Mouse (Mus musculus) cortical plate, adult 2 months (tissue): ENCODE results near the gene Tcaf3. TPM values are rescaled to one million over a fixed set of nuclear protein-coding genes. Genes with fewer than 3 reads are reported as not detected.

Source experiments
- H3K27ac ChIP-seq: fragments of 200-500 bp; 2 replicates; pipeline ENCODE4 v1.5.1; 2012; ENCODE audit warnings: low read length, control low read depth, inconsistent platforms; ENCODE audit not compliant: insufficient read depth
- H3K4me1 ChIP-seq: fragments of 200-500 bp; 2 replicates; pipeline ENCODE4 v1.6.1; 2011; ENCODE audit warnings: low read length; ENCODE audit not compliant: control insufficient read depth, insufficient read depth
- H3K4me3 ChIP-seq: fragments of 200-500 bp; 2 replicates; pipeline ENCODE4 v1.5.1; 2011; ENCODE audit warnings: mild to moderate bottlenecking, low read length, control low read depth; ENCODE audit not compliant: insufficient read depth
- CTCF ChIP-seq: fragments of 200-500 bp; IDR thresholded peaks from 2 replicates; pipeline ENCODE4 v1.5.1; 2011; ENCODE audit warnings: mild to moderate bottlenecking, control low read depth, low read length; ENCODE audit not compliant: insufficient read depth; ENCODE audit errors: extremely low read depth
- POLR2A ChIP-seq: fragments of 200-500 bp; IDR thresholded peaks from 2 replicates; pipeline ENCODE4 v1.6.1; 2011; ENCODE audit warnings: mild to moderate bottlenecking, low read length, control low read depth; ENCODE audit not compliant: insufficient read depth; ENCODE audit errors: extremely low read depth
- polyA plus RNA-seq: library from polyadenylated mRNA; depleted of rRNA; stranded (reverse); fragments of >200 nt; gene quantifications from 2 replicates; pipeline ENCODE4 v1.2.3, GENCODE M21; 2012

Tcaf3 gene
- polyA plus RNA-seq, 1 experiment: not detected

- TF ChIP-seq POLR2A: no peak
- TF ChIP-seq CTCF: peak; percentile 60
- H3K4me3 ChIP-seq: no peak overlapping the region
Observed at GRCm38 (mm10) chr6:42583488-42583872, 14.0 kb downstream of the Tcaf3 start.

GRCm38 (mm10) chr6:42582741-42583487 is 14.6 kb downstream of the Tcaf3 start:
- H3K27ac ChIP-seq: no peak overlapping the region
- TF ChIP-seq POLR2A (no peak), CTCF (no peak)
- H3K4me1 ChIP-seq: no peaks in the 10 kb centered on the region
- H3K4me3 ChIP-seq: no peak overlapping the region

More at GRCm38 (mm10) chr6:42583488-42583872, 14.0 kb downstream of the Tcaf3 start:
- no peak overlapping the region for H3K27ac ChIP-seq
- no peaks in the 10 kb centered on the region for H3K4me1 ChIP-seq

- Histone ChIP-seq H3K27ac (no peak overlapping the region), H3K4me3 (no peak overlapping the region)
- TF ChIP-seq POLR2A: no peak
- no peak for TF ChIP-seq CTCF
Observed at GRCm38 (mm10) chr6:42578678-42579077, 18.8 kb downstream of the Tcaf3 start.

GRCm38 (mm10) chr6:42577433-42577832 is 20.1 kb downstream of the Tcaf3 start:
- H3K4me3 ChIP-seq: no peak overlapping the region
- TF ChIP-seq CTCF (no peak), POLR2A (no peak)
- no peak overlapping the region for H3K27ac ChIP-seq
- H3K4me1 ChIP-seq: no peaks in the 10 kb centered on the region

More at GRCm38 (mm10) chr6:42578678-42579077, 18.8 kb downstream of the Tcaf3 start:
- no peaks in the 10 kb centered on the region for H3K4me1 ChIP-seq

- Histone ChIP-seq H3K4me1 (no peaks in the 10 kb centered on the region), H3K27ac (no peak overlapping the region), H3K4me3 (no peak overlapping the region)
- TF ChIP-seq POLR2A (no peak), CTCF (no peak)
Observed at GRCm38 (mm10) chr6:42568205-42568604, 29.3 kb downstream of the Tcaf3 start.

GRCm38 (mm10) chr6:42566076-42566598 is 31.4 kb downstream of the Tcaf3 start:
- Histone ChIP-seq H3K27ac (no peak overlapping the region), H3K4me1 (no peaks in the 10 kb centered on the region)

GRCm38 (mm10) chr6:42562280-42562679 is 35.2 kb downstream of the Tcaf3 start:
- no peak overlapping the region for H3K4me3 ChIP-seq
- no peak overlapping the region for H3K27ac ChIP-seq
- no peaks in the 10 kb centered on the region for H3K4me1 ChIP-seq
- TF ChIP-seq CTCF: no peak
- no peak for TF ChIP-seq POLR2A

More at GRCm38 (mm10) chr6:42566076-42566598, 31.4 kb downstream of the Tcaf3 start:
- TF ChIP-seq POLR2A (no peak), CTCF (no peak)
- H3K4me3 ChIP-seq: no peak overlapping the region

GRCm38 (mm10) chr6:42560885-42561284 is 36.6 kb downstream of the Tcaf3 start:
- no peak overlapping the region for H3K4me3 ChIP-seq
- TF ChIP-seq POLR2A (no peak), CTCF (no peak)
- no peaks in the 10 kb centered on the region for H3K4me1 ChIP-seq
- H3K27ac ChIP-seq: no peak overlapping the region

GRCm38 (mm10) chr6:42558641-42559040 is 38.9 kb downstream of the Tcaf3 start:
- H3K4me3 ChIP-seq: no peak overlapping the region
- no peaks in the 10 kb centered on the region for H3K4me1 ChIP-seq
- H3K27ac ChIP-seq: no peak overlapping the region
- TF ChIP-seq POLR2A: no peak
- TF ChIP-seq CTCF: no peak

- Histone ChIP-seq H3K4me3 (no peak within 1 kb of the TSS), H3K27ac (no peak within 1 kb of the TSS), H3K4me1 (no peaks in the 10 kb centered on the region)
- TF ChIP-seq POLR2A (no peak), CTCF (no peak)
Observed at GRCm38 (mm10) chr6:42547461-42547860, 50.0 kb downstream of the Tcaf3 start, which contains the start of gene Olfr455. TSS of gene Olfr455 (minus strand) at chr6:42547587.
